Mouse (Mus musculus): ENCODE data around the gene Ppard.

DNA sequence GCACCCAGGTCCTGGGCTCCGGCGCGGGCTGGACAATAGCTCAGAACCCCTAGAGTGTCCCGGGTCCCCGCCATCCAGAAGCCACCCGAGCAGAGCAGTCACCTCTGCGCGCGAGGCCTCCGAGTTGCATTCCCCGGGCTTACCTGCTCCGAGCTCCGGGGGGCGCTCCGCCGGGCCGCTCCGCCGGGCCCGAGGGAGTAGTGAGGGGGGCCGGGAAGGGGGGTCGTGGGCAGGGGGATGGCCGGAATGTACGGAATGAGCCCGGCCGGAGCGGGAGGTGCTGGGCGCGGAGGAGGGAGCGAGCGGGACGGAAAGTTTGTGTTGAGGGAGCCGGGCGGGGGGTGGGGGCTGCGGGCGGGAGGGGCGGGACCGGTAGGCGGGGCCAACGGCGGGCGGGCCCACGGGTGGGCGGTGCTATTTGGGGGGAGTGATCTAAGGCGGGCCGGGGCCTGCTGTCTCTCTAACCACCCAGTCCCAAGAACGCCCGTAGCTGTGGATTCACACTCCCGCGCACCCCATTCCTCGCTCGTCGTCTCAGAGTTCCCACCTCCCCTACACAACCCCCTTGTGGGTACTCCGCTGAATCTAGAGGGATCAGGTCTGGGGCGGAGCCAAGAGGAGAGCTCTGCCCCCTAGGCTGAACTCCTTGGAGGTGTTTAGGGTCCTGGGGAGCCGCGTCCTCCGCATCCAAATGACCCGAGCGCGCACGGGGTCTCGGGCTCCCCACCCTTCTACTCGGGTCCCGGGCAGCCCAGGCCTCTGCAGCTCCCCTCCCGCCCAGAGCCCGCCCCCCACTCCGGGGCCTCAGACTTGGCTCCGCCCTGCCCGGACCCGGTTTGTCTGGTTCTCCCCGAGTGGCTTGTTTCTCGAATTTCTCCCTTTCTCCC is 118.2 kb downstream of the Ppard start, which contains the start of gene Tead3:
- no peak for TF ChIP-seq CTCF (conservative IDR thresholded peaks at IDR 0.05; ENCODE audit: insufficient read depth, insufficient read length, low read depth, low read length)
- TF ChIP-seq POLR2A (IDR thresholded peaks at IDR 0.05; ENCODE audit: low read depth, low read length): peak; percentile 43

Data from kidney, adult 2 months (tissue).